Mouse (Mus musculus): Measurements from ENCODE around the gene Erich3. TPM values are rescaled to one million over a fixed set of nuclear protein-coding genes. Genes with fewer than 3 reads are reported as not detected.
A peak's percentile ranks its signal among the peaks of the same experiment; 100 is the strongest.

The Erich3 gene
- polyA plus RNA-seq, 1 experiment from 2014 or later: 0.68 TPM

DNA sequence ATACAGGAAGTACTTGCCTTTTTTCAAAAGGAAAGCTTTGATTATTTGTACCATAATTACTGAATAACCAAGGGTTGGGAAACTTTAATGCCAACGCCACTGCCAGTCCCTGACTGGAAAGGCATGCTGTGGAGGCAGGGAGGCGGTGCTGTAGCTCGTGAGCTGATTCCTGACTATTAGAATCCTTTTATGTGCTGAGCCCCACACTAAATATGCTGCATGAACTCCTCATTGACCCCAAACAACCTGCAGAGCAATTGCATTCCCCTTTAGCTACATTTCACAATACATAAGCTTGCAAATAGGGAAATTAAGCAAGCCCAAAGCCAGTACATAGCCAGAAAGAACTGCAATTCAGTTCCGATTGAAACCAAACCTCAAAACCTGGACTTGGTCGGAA, 77.8 kb downstream of the Erich3 start:
- no peaks in the 10 kb centered on the region for H3K9me3 ChIP-seq

DNA sequence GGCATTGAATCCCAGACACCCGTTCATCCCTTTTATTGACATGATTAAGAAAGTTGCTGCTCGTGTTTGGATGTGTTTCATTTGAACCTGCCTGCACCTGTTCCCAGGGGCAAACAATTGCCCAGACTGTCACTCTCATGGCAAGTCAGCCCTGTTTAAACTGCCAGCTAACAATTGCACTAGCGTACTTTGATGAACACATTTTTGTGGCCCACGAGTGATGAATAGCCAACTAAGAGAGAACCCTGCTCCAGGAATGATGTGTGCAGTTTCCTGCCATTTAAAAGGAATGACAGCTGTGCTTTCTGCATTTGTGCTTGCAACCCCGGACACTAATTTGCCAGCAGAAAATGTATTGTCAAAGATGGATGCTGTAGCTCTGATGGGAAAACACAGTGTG, 79.3 kb downstream of the Erich3 start:
- H3K36me3 ChIP-seq (replicated peaks): no peaks in the 10 kb centered on the region
- H3K9ac ChIP-seq: no peak overlapping the region
- H3K4me3 ChIP-seq (replicated peaks): no peak overlapping the region
- no peak overlapping the region for H3K27ac ChIP-seq
- WGBS: 40% methylated on average over 5 of the region's 5 CpGs
- peak; percentile 65; the same call in 1 of the 2 replicates for ATAC-seq (ENCODE audit: low FRiP score)
- no peak overlapping the region for H3K4me2 ChIP-seq
- peaks cover 5% of the 10 kb centered on the region for H3K4me1 ChIP-seq
- no peaks in the 10 kb centered on the region for H3K27me3 ChIP-seq
- H3K9me3 ChIP-seq: no peaks in the 10 kb centered on the region

More for the DNA sequence above, 77.8 kb downstream of the Erich3 start:
- no peak for ATAC-seq (ENCODE audit: low FRiP score)
- Histone ChIP-seq H3K36me3 (replicated peaks) (no peaks in the 10 kb centered on the region), H3K9ac (no peak overlapping the region), H3K27me3 (no peaks in the 10 kb centered on the region), H3K4me1 (peaks cover 5% of the 10 kb centered on the region), H3K4me2 (no peak overlapping the region), H3K27ac (no peak overlapping the region), H3K4me3 (replicated peaks) (no peak overlapping the region)
- WGBS: 55% methylated on average over 5 of the region's 5 CpGs

DNA sequence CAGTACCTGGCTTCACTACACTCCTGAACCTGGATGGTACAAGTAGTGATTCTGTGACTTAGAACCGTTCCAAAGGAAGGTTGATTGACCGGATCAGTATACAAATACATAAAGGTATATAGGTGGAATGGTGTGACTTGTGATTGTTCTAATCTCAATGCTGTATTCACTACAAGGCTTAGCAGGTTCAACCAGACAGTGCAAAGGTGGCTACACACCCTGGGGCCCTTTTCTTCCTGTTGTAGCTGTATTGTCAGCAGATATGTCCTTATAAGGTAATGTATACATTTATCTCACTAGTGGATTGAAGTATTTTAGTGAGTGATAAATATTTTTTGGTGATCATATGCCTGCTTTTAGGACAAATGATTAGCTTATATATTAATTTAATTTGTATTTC, 80.7 kb downstream of the Erich3 start:
- WGBS: 93% methylated on average over 2 of the region's 2 CpGs
- H3K4me1 ChIP-seq: peaks cover 5% of the 10 kb centered on the region
- no peak for ATAC-seq (ENCODE audit: low FRiP score)

DNA sequence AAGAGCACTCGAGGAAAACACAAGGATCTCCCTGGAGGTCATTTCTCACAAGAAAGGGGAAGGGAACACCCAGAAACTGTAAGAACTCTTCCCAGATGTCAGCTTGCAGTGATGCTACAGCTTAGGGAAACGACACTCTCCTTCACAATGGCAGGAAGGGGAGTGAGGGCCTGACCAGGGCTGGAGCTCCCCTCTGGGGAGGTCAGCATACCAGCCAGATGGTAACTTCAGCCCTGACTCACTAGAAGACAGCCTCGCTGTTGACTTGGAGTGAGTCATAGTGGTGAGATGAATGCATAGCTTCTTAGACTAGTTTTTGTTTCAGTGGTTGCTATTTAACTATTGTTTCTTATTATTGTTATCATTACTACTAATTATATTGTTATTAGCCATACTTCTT, 90.8 kb downstream of the Erich3 start:
- ATAC-seq (ENCODE audit: low FRiP score): no peak
- peaks cover 4% of the 10 kb centered on the region; the same call in 1 of the 2 replicates for H3K4me1 ChIP-seq
- H3K36me3 ChIP-seq (replicated peaks): no peaks in the 10 kb centered on the region
- no peak overlapping the region for H3K27ac ChIP-seq
- no peaks in the 10 kb centered on the region for H3K27me3 ChIP-seq
- no peak overlapping the region for H3K9ac ChIP-seq
- no peaks in the 10 kb centered on the region for H3K9me3 ChIP-seq
- WGBS: 55% methylated on average over 3 of the region's 3 CpGs
- H3K4me3 ChIP-seq (replicated peaks): no peak overlapping the region
- H3K4me2 ChIP-seq: no peak overlapping the region

More for the DNA sequence above, 80.7 kb downstream of the Erich3 start:
- H3K9ac ChIP-seq: no peak overlapping the region
- no peak overlapping the region for H3K27ac ChIP-seq
- H3K36me3 ChIP-seq (replicated peaks): no peaks in the 10 kb centered on the region
- no peak overlapping the region for H3K4me2 ChIP-seq
- H3K9me3 ChIP-seq: no peaks in the 10 kb centered on the region
- H3K27me3 ChIP-seq: no peaks in the 10 kb centered on the region
- no peak overlapping the region for H3K4me3 ChIP-seq (replicated peaks)

DNA sequence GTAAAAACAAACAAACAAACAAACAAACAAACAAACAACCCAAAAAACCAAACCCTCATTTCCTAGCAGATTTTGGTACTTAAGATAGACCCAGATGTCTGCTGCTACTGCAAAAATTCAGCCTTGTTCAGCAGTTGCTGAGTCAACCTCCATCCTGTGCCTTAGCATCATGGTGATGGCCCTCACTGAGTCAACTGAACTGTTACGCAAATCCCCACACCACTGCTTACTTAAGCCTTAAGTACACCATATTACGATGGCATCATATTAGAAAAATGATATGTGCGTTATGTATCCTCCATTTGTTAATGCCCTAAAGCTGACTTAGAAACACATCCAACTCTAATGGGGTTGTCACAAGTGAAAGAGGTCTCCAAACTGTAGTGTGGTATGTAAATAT, 91.6 kb downstream of the Erich3 start:
- Histone ChIP-seq H3K9me3 (no peaks in the 10 kb centered on the region), H3K4me3 (replicated peaks) (no peak overlapping the region), H3K27me3 (no peaks in the 10 kb centered on the region), H3K9ac (no peak overlapping the region), H3K4me2 (no peak overlapping the region), H3K27ac (no peak overlapping the region), H3K4me1 (peaks cover 4% of the 10 kb centered on the region; the same call in 1 of the 2 replicates), H3K36me3 (replicated peaks) (no peaks in the 10 kb centered on the region)
- ATAC-seq (ENCODE audit: low FRiP score): no peak
- WGBS: 94% methylated on average over 3 of the region's 3 CpGs

DNA sequence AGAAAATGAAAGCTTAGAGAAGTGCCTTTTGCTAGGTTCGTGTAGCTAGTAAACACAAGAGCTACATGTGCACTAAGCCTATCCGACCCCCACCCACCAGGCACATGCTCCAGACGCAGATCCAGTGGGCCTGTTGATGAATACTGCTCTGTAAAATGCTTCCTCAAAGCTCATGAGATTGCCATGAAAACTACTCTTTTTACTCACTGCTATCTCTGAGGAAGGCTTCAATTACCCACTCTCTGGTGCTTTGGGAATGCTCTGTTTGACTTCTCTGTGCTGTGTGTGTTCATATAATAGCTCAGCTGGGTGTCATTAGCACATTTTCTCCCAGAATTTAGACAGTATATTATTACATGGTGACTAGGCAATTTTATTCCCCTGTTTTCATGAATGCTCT, 94.4 kb downstream of the Erich3 start:
- Histone ChIP-seq H3K36me3 (replicated peaks) (no peaks in the 10 kb centered on the region), H3K27me3 (0 out of 2 replicates have a peak, but pooled peaks cover 3% of the 10 kb centered on the region), H3K27ac (no peak overlapping the region), H3K4me1 (peaks cover 4% of the 10 kb centered on the region; the same call in 1 of the 2 replicates), H3K9ac (no peak overlapping the region), H3K4me3 (replicated peaks) (no peak overlapping the region), H3K4me2 (no peak overlapping the region), H3K9me3 (no peaks in the 10 kb centered on the region)
- ATAC-seq (ENCODE audit: low FRiP score): no peak
- WGBS: 53% methylated on average over 3 of the region's 3 CpGs

DNA sequence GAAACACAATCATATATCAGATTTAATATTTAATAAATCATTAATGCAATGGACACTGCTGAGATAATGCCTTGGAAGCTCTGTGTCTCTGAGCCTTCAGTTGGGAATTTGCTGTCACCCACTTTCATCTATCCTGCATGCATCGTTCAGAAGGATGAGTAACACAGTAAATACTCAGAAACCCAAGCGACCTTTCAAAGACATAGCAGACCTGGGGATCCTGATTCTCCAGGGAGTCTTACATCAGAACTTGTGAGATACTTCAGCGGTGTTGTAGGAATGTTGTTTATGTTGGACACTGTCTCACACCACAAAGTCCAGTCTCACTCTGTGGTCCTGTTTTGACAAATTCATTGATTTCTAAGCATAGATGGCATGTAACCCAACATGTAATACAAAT, 97.4 kb downstream of the Erich3 start:
- peaks cover 4% of the 10 kb centered on the region; the same call in 1 of the 2 replicates for H3K4me1 ChIP-seq
- H3K27me3 ChIP-seq: 0 out of 2 replicates have a peak, but pooled peaks cover 3% of the 10 kb centered on the region
- H3K4me2 ChIP-seq: no peak overlapping the region
- no peak for ATAC-seq (ENCODE audit: low FRiP score)
- no peak overlapping the region for H3K9ac ChIP-seq
- no peaks in the 10 kb centered on the region for H3K9me3 ChIP-seq
- WGBS: 88% methylated on average over 3 of the region's 3 CpGs
- H3K27ac ChIP-seq: no peak overlapping the region
- H3K4me3 ChIP-seq (replicated peaks): no peak overlapping the region
- H3K36me3 ChIP-seq (replicated peaks): no peaks in the 10 kb centered on the region

DNA sequence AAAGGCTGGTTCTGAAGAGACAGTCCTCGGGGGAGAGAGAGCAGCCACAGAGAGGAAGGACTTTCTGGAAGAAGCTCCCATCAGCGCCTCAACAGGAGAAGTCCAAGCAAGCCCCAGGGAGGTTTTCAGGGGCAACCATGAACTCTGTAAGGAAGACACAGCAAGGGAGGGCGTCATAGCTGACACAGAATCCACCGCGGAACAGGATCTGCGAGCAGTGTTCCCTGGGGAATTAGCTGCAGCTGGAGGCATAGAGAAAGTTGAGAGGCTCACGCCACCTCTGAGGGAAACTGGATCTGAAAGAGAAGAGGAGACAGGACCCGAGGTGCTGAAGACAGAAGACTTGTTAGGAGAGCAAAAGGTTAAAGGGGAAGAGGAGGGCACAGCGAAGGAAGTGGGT, 99.7 kb downstream of the Erich3 start:
- H3K4me3 ChIP-seq (replicated peaks): no peak overlapping the region
- 0 out of 2 replicates have a peak, but pooled peaks cover 3% of the 10 kb centered on the region for H3K27me3 ChIP-seq
- 72% methylated on average over 9 of the region's 9 CpGs for WGBS
- H3K9ac ChIP-seq: no peak overlapping the region
- H3K4me1 ChIP-seq: no peaks in the 10 kb centered on the region
- H3K27ac ChIP-seq: no peak overlapping the region
- H3K36me3 ChIP-seq (replicated peaks): no peaks in the 10 kb centered on the region
- H3K4me2 ChIP-seq: no peak overlapping the region
- H3K9me3 ChIP-seq: no peaks in the 10 kb centered on the region
- ATAC-seq (ENCODE audit: low FRiP score): no peak

DNA sequence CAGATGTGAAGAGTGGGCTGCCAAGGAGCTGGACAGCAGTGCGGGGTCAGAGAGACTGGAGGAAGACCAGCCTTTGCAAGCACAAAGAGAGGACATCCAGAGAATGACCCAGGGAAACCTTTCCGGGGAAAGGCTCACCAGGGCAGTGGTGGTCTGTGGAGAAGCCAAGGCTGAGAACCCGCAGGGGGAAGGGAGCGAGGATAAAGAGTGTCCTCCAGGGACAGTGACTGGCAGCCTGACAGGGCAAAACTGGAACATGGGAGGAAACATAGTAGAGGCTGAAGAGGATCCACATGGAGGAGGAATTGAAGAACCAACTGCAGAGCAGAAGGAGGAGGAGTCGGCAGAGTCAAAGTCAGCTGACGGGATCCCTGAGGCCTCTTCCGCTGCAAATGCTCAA, 100.5 kb downstream of the Erich3 start:
- no peak for ATAC-seq (ENCODE audit: low FRiP score)
- WGBS: 85% methylated on average over 7 of the region's 7 CpGs
- H3K9me3 ChIP-seq: no peaks in the 10 kb centered on the region
- no peak overlapping the region for H3K9ac ChIP-seq
- H3K27me3 ChIP-seq: 0 out of 2 replicates have a peak, but pooled peaks cover 3% of the 10 kb centered on the region
- H3K36me3 ChIP-seq (replicated peaks): no peaks in the 10 kb centered on the region
- H3K4me3 ChIP-seq (replicated peaks): no peak overlapping the region
- H3K27ac ChIP-seq: no peak overlapping the region
- no peaks in the 10 kb centered on the region for H3K4me1 ChIP-seq
- H3K4me2 ChIP-seq: no peak overlapping the region

DNA sequence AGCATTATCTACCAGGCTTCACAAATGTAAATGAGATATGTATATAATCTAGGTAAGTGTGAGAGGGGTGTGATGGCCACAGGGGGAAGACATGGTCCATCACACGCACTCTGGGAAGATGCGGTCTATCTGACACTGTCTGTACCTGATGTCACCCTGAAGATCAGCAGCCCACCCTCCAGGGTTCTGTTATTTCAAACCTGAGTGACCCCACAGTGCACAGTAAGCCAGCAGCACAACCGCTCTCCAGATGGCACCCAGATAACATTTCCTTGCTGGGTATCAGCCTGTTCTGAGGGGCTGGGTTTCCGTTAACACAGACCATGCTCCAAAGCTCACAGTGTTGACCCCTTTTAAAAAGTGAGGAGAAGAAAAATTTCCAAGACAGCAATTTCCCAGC, 102.7 kb downstream of the Erich3 start:
- no peak overlapping the region for H3K4me2 ChIP-seq
- H3K27me3 ChIP-seq: 0 out of 2 replicates have a peak, but pooled peaks cover 3% of the 10 kb centered on the region
- H3K4me1 ChIP-seq: no peaks in the 10 kb centered on the region
- no peak overlapping the region for H3K27ac ChIP-seq
- WGBS: 82% methylated on average over 4 of the region's 4 CpGs
- no peak for ATAC-seq (ENCODE audit: low FRiP score)
- no peaks in the 10 kb centered on the region for H3K9me3 ChIP-seq
- H3K9ac ChIP-seq: no peak overlapping the region
- H3K4me3 ChIP-seq (replicated peaks): no peak overlapping the region
- no peaks in the 10 kb centered on the region for H3K36me3 ChIP-seq (replicated peaks)

DNA sequence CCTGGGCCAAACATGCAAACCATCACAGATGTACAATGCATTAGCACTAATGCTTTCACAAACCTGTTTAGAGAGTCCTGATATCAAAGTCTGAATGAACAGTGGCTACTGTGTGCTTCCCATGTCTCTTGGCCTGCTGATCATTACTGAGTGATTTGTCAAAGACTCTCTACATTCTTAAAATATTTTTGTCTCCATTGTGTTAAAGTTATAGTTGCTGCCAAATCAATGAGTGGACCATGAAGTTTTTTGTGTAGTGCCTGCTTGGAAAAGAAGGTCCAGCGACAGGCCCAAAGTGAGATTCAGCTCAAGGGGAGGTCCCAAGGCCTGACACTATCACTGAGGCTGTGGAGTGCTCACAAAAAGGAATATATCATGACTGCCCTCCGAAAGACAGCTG, 108.0 kb downstream of the Erich3 start:
- H3K4me1 ChIP-seq: no peaks in the 10 kb centered on the region
- H3K27me3 ChIP-seq: no peaks in the 10 kb centered on the region
- no peak overlapping the region for H3K4me2 ChIP-seq
- no peak overlapping the region for H3K4me3 ChIP-seq (replicated peaks)
- 87% methylated on average over 2 of the region's 2 CpGs for WGBS
- H3K36me3 ChIP-seq (replicated peaks): no peaks in the 10 kb centered on the region
- no peak for ATAC-seq (ENCODE audit: low FRiP score)
- no peaks in the 10 kb centered on the region for H3K9me3 ChIP-seq
- H3K9ac ChIP-seq: no peak overlapping the region
- no peak overlapping the region for H3K27ac ChIP-seq

DNA sequence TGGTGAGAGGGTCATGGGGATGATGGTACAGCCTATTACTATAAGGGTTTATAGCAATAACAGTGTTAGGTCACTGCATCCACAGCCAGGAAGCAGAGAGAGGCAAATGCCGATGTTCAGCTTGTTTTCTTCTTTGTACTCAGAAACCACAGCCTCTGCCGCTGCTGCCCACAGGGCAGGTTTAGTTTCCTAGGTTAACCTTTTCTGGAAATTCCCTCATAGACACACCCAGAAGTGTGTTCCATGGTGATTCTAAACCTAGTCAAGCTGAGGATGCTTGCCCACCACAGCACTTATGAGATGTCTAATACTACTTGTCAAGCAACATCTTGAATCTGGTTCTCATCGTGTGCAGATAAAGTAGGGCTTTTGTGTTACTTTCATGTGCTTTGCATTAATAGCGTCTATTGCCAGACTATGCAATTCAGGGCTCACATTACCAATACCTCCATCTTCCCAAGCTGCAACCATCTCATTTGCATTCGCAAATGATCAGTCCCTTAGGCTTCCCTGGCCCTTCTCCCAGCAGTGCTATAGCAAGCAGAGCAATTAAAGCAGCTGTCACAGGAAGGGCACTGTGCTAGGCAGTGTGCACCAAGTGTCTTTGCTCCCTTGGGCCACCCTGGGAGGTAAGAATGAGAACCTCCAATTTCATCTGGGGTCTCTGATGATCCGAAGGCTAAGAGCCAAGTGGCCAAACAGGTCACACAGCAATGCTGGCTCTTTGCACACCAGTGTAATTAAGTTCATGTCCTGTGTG, 115.4 kb downstream of the Erich3 start:
- H3K4me3 ChIP-seq (replicated peaks): no peak overlapping the region
- H3K36me3 ChIP-seq (replicated peaks): no peaks in the 10 kb centered on the region
- no peak overlapping the region for H3K4me2 ChIP-seq
- 0 out of 2 replicates have a peak overlapping the region, but pooled peaks have one; percentile 39 for H3K27ac ChIP-seq
- 42% methylated on average over 6 of the region's 6 CpGs for WGBS
- no peaks in the 10 kb centered on the region for H3K27me3 ChIP-seq
- no peak overlapping the region for H3K9ac ChIP-seq
- H3K4me1 ChIP-seq: peaks cover 27% of the 10 kb centered on the region
- no peaks in the 10 kb centered on the region for H3K9me3 ChIP-seq
- ATAC-seq (ENCODE audit: low FRiP score): peak; percentile 89

DNA sequence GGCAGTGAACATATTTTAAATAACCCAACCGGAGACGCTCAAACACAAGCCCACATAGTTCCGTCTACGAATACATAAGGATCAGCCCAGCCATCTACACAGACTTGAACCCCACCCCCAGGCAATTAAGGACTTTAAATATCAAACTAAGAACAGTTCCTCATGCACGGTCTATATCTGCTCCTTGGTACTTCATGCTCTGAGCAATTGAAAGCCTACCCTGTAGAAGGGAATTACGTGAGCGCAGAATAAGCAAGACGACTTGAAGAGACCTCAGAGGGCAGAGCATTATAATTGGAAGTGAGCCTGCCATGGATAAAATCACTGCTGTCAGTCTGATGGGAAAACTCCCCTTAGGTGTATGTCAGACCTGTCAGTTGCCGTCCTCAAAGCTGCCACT, 122.7 kb downstream of the Erich3 start:
- no peaks in the 10 kb centered on the region for H3K27me3 ChIP-seq
- ATAC-seq (ENCODE audit: low FRiP score): no peak

More for the DNA sequence above, 122.7 kb downstream of the Erich3 start:
- H3K4me1 ChIP-seq: peaks cover 4% of the 10 kb centered on the region; the same call in 1 of the 2 replicates
- H3K27ac ChIP-seq: no peak overlapping the region
- H3K4me3 ChIP-seq (replicated peaks): no peak overlapping the region
- 88% methylated on average over 9 of the region's 9 CpGs for WGBS
- no peak overlapping the region for H3K4me2 ChIP-seq
- no peaks in the 10 kb centered on the region for H3K36me3 ChIP-seq (replicated peaks)
- H3K9me3 ChIP-seq: no peaks in the 10 kb centered on the region
- no peak overlapping the region for H3K9ac ChIP-seq

Data from forebrain, embryonic 12.5 days (tissue).